Mouse (Mus musculus) common myeloid progenitor, adult 5-6 weeks (primary cell): Measurements from ENCODE around the gene Mrtfb. TPM values are rescaled to one million over a fixed set of nuclear protein-coding genes. Genes with fewer than 3 reads are reported as not detected.

Source experiments
- ATAC-seq: replicated peaks from 2 replicates; pipeline ENCODE4 v1.8.0; 2016; ENCODE audit warnings: low read depth, mild to moderate bottlenecking, moderate TSS enrichment, inconsistent platforms; ENCODE audit not compliant: poor library complexity, severe bottlenecking
- total RNA-seq: library from RNA; stranded (forward); fragments of 200-1000, 187-1606 nt; gene quantifications from 2 replicates; pipeline ENCODE4 v1.2.3, GENCODE M21; 2017

Gene Mrtfb
- 6.0 and 8.8 TPM in 2 replicates for total RNA-seq

- ATAC-seq: peak; percentile 88
Measured at GRCm38 (mm10) chr16:13255855-13256635, at the start of gene Mrtfb. Gene Mrtfb (plus strand): TSS chr16:13256481.

- no peak for ATAC-seq
Measured at GRCm38 (mm10) chr16:13207649-13208048, 48.6 kb upstream of the Mrtfb start.

GRCm38 (mm10) chr16:13208087-13208486 lies 48.2 kb upstream of the Mrtfb start:
- no peak for ATAC-seq

DNA sequence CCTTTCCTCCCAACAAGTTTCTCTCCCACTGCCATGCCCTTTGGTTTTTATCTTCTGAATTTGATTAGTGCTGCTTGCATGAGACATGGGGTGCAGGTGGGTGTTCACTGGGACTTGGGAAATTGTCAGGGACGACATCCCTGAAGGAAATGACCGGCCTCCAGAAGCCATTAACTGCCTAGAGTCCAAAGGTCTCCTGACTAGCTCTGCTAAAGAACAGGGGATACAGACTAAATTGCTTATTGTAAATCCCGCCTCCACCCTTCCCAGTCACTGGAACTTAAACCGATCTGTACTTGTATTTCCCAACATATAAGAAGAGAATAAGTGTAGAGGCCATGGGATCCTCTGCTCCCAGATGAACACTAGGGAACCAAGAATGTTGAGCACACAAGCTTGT lies 43.5 kb upstream of the Mrtfb start:
- no peak for ATAC-seq

- no peak for ATAC-seq
Measured at GRCm38 (mm10) chr16:13216116-13216952, 39.9 kb upstream of the Mrtfb start.

DNA sequence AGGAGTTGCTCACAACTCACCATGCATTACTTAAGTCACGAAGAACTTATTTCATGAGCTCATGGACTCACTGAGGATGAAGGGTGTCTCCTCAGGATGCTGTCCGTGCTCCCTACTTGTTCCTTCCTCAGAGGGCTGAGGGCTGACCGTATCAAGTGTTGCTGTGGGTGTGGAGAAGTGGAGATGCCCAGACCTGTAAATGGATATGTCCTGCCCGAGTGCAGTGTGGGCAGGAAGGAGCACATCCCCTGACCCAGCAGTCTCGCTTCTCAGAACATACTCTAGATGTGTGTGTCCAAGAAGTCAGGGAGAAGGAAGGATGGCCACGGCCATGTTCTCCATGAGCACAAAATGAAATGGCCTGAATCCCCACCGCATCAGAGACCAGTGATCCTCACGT lies 38.3 kb upstream of the Mrtfb start:
- no peak for ATAC-seq

DNA sequence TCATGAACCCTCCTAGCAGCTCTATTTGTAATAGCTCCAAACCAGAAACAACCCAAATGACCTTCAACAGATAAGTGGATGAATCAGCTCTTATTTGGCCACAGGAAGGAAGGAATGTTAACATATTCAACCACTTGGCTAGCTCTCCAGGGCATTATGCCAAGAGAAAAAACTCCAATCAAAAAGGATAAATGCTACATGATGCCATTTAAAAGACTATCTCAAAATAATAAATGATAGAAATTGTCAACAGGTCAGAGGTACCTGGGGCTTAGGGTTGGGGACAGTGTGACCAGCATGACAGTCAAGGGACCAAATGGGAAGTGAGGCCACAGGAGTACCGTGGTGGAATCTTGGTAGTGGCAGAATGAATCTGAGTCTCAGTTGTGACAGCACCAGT lies 34.8 kb upstream of the Mrtfb start:
- peak; percentile 50; the same call in 1 of the 2 replicates for ATAC-seq

DNA sequence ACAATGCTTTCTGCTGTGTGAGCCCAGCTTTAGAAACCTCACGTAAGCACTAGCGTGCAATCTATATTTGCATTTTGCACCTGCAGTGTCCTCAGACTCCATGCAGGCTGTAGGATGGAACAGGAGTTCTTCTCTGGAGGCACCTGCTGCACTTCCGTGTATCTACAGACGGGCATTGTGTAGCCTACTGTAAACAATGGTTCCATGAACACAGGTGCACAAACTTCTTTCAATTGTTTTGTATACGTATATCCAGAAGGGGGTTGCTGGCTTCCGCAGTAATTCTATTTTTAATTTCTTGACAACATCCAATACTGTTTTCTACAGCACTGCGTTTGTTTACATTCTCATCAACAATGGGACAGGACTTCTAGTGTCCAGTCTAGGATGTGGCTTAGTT lies 24.2 kb upstream of the Mrtfb start:
- ATAC-seq: no peak

DNA sequence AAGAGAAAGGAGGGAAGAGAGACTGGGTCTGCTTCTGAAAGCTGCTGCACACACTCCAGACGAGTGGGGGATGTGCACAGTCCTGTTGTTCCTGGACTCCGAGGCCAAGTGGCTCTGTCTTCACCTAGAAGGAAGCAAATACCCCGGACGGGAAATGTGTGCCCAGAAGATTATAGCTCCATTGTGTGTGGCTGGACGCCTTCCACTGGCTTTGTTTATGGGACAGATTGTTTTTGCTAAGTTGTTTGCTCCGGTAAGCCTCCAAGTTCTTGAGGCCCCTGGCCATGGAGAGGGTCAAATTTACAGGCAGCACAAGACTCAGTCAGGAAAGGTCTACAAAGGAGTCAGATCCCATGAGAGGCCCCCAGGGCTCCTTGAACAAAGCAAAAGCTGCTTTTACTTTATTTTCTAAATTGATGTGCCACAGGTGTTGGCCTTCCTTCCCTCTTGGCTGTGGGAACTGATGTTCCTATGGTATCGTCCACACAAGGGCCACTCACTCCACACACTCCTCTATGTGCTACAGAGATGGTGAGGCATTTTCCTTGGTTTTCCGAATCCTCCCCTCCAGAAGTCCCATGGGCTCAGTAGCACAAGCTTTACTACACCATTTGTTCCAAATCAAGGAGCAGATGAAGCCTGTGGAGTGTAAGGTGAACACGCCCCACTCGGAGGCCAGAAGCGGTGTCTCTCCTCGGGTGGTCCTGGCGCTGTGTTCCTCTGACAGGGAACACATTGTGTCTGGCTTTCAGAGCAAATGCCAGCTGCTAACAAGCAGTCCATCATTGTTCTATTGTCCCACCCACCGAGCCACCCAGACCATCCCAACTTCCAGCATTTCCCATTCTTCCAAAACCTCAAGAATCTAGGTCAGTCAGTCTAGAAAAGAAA lies 23.1 kb upstream of the Mrtfb start:
- ATAC-seq: peak; percentile 62; the same call in 1 of the 2 replicates

DNA sequence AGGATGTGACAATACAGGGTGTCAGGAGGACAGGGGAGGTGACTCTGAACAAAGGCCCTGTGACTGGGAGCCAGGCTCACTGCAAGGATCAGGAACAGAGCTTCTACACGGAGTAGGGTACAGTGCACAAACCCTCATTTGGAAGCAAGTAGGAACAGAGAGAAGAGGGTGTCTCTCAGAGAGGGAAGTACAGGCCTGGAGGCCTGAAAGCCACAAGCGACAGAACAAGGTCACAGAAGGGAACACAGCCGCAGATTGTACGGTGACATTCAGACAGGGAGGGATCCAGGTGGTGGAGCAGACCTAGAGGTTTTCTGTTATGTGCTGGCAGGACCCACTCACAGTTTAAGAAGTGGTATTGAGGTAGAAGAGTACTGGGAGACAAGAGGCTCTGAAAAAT lies 17.2 kb upstream of the Mrtfb start:
- peak; percentile 73; the same call in 1 of the 2 replicates for ATAC-seq

- no peak for ATAC-seq
Measured at GRCm38 (mm10) chr16:13239544-13239943, 16.7 kb upstream of the Mrtfb start.

DNA sequence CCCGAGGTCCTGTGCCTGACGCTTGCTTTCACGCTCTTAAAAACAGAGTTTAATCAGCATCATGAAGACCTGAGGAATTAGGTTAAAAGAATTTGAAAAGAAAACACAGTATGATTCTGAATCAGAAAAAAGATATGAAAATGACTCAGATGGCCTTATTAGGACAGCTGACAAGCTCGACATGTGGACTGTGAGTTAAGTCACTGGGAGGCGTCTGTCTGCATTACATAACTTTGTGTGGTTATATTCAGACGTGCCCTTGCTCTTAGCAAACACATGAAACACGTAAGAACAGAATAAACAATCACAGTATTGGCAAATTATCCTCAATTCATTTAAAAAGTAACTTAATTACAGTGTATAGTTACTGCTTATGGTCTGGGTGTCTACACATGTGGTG lies 16.0 kb upstream of the Mrtfb start:
- ATAC-seq: no peak

DNA sequence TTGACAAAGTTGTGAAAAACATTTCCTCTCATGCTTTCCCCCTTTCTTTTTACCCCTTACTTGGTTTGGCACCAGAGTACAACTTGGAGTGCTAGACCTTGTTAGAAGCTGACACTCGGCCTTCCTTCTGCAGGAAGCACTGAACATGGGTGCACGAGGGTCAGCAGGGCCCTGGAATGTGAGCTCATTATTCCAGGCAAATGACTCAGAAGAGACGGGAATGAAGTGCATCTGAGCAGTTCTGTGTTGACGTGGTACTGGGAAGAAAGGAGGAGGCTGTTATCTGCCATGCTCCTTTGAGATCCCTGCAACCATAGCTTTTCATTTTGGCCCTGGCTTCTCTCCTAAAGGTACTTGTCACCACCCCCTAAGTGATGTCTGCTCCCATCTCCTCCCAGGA lies 10.6 kb upstream of the Mrtfb start:
- no peak for ATAC-seq

- ATAC-seq: no peak
Measured at GRCm38 (mm10) chr16:13246855-13247254, 9.4 kb upstream of the Mrtfb start.

DNA sequence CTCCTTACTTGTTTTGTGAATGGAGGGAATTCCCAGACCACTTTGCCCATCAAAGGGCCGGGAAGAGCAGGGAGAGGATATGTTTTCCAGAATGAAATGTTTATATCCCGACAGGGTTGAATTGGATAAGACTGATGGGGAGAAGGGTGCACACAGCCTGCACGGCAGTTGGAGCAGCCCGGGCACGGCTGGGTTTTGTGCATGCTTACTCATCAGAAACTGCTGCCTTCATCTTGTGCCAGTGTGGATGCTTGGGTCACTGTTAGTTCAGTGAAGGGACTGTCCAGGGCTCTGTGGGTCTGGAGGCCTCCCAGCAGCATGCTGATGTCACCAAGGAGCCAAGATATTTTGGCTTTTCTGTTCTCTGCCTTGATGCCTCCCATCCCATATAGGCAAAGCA lies 6.2 kb upstream of the Mrtfb start:
- ATAC-seq: no peak

DNA sequence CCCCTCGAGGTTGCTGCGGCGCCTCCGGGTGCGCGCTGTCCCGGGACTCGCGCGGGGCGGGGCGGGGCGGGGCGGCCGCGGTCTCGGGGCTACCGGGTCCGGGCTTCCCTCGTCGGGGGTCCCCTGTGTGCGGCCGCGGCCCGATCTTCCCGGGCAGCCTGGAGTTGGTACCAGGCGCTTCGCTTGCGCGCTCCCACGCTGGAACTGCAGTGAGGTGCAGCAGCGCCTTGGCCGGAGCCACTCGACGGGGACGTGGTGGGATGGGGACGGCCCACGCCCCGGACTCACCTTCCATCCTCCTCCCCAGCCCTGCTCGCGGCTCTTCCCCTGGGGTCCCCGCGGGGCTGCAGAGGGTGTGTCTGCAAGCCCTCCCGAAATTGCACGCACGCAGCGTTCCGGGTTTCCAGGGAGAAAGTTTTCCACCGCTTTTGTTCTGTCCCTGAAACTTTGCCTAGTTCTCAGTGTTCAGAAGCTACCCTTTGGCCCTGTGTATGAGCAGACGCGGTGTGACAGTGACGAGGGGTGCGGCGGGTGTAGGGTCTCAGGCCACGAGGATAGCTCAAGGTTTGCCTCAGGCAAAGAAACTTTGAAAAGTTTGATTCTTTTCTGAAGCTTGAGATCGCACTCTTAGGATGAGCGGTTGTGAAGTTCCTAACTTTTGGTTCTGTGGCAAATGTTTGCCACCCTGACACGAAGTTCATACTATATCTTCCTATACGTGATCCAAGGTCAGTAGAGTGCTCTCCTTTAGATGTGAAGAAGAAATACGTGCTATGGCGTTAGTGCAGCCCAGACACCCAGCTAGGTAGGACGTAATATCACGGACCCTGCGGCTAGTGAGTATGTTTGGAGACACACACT lies 616 bp downstream of the Mrtfb start:
- ATAC-seq: peak; percentile 27; the same call in 1 of the 2 replicates

DNA sequence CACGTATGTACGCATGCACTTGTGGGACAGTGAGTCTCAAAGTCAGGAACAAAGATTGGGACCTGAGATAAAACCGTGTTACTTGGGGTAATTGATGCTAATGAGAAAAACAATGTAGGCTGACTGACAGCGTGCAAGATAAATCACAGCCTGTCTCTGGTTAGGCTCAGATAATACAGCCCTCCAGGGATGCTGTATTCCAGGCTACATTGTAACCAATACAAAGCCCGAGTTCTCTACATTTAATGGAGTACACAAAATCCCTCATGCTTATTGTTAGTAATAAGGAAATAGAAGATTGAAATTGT lies 1.2 kb downstream of the Mrtfb start:
- no peak for ATAC-seq

DNA sequence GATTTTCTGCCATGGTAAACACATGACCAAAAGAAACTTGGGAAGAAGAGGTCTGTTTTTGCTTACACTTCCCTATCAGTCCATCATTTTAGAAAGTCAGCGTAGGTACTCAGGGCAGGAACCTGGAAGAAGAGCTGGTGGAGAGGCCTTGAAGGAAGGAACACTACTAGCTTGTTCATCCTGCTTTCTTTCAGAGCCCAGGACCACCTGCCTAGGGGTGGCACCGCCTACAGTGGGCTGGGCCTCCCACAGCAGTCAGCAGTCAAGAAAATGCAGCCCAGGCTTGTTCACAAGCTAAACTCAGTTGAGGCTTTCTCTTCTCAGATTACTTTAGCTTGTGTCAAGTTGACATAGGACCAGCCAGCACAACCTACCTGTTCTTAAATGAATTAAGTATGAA lies 2.7 kb downstream of the Mrtfb start:
- ATAC-seq: no peak

GRCm38 (mm10) chr16:13266312-13266711 lies 10.0 kb downstream of the Mrtfb start:
- ATAC-seq: no peak
